ENCODE assay signal across 8 mouse cellular contexts in genomic region chr9:107644495-107645152, GRCm38 (mm10). TPM values are rescaled to one million over a fixed set of nuclear protein-coding genes. Genes with fewer than 3 reads are reported as not detected.
DNase-seq lines count a peak whose midpoint lies in the region; ATAC-seq and TF ChIP-seq lines count a peak whose summit lies in the region.

No protein-coding gene starts in this region.

- peak; percentile 91 for DNase-seq in CH12.LX (ENCODE audit: extremely low read depth)
- peak; percentile 85 for DNase-seq in c-Kit-positive CD71-positive TER-119-negative erythroid progenitor cells, embryonic 14.5 days (ENCODE audit: low read depth)
- DNase-seq in heart, postnatal 0 days (ENCODE audit: low spot score), result peak; percentile 89
- peak; percentile 96 for DNase-seq in kidney, postnatal 4 days
- peak; percentile 95 for DNase-seq in liver, postnatal 0 days
- peak; percentile 78 for DNase-seq in telencephalon, adult 2 months (ENCODE audit: low read depth, low spot score)

- in situ Hi-C loops in CH12.LX (cut with MboI; ENCODE audit: low pct_ligation_motif_present, low pct_unique_long_range_greater_than_20kb, low sequenced_read_pairs), result loop anchor here (5.0 kb wide), 2 partner anchors 33 to 37 kb away; partner anchors contain the start of genes Gnat1 and Sema3b

- 6% methylated on average over 34 of the region's 35 CpGs for WGBS in forebrain, embryonic 12.5 days
- 2% methylated on average over 35 of the region's 35 CpGs for WGBS in heart, postnatal 0 days
- 6% methylated on average over 35 of the region's 35 CpGs for WGBS in liver, postnatal 0 days (ENCODE audit: insufficient replicate concordance)
- 6% methylated on average over 35 of the region's 35 CpGs for WGBS in neural tube, embryonic 13.5 days

- peak; percentile 76 for ATAC-seq in forebrain, embryonic 12.5 days (ENCODE audit: low FRiP score)
- peak; percentile 86 for ATAC-seq in heart, postnatal 0 days (ENCODE audit: insufficient read depth, low read depth)
- peak; percentile 78 for ATAC-seq in liver, postnatal 0 days
- ATAC-seq in neural tube, embryonic 13.5 days (ENCODE audit: low read depth), result peak; percentile 74

- peak overlapping the region; percentile 66 to 68 (median 67) for H3K4me3 ChIP-seq in CH12.LX (replicated peaks in 1 of 3; ENCODE audit: low read depth in 2 of 3, low read length in 2 of 3, poor library complexity in 1 of 3)
- H3K4me3 ChIP-seq in forebrain, embryonic 12.5 days (replicated peaks), result peak overlapping the region; percentile 34
- H3K4me3 ChIP-seq in heart, postnatal 0 days (ENCODE audit: low read depth, low read length), result peak overlapping the region; percentile 37
- peak overlapping the region; percentile 50 for H3K4me3 ChIP-seq in liver, postnatal 0 days (ENCODE audit: low read depth, low read length)
- H3K4me3 ChIP-seq in neural tube, embryonic 13.5 days, result peak overlapping the region; percentile 37

- H3K79me2 ChIP-seq in CH12.LX (replicated peaks; ENCODE audit: control insufficient read depth, extremely low read depth, insufficient read depth, poor library complexity, severe bottlenecking), result no peaks in the 10 kb centered on the region

- 0 out of 2 replicates have a peak, but pooled peaks have one; percentile 6 for TF ChIP-seq EP300 in CH12.LX (IDR thresholded peaks at IDR 0.05; ENCODE audit: low read length)
- TF ChIP-seq EP300 in heart, postnatal 0 days (IDR thresholded peaks at IDR 0.05; ENCODE audit: low read depth), result peak; percentile 65; the same call in 1 of the 2 replicates
- TF ChIP-seq EP300 in liver, postnatal 0 days (IDR thresholded peaks at IDR 0.05; ENCODE audit: low read depth), result no peak

- peak; percentile 94 for TF ChIP-seq POLR2A in CH12.LX (IDR thresholded peaks at IDR 0.05; ENCODE audit: low read depth, low read length)

- peaks cover 16% of the 10 kb centered on the region for H3K27me3 ChIP-seq in CH12.LX (replicated peaks)
- H3K27me3 ChIP-seq in forebrain, embryonic 12.5 days, result no peaks in the 10 kb centered on the region
- H3K27me3 ChIP-seq in heart, postnatal 0 days (ENCODE audit: control insufficient read depth, insufficient read depth, low read length), result no peaks in the 10 kb centered on the region
- no peaks in the 10 kb centered on the region for H3K27me3 ChIP-seq in liver, postnatal 0 days (ENCODE audit: insufficient read depth, low read length)
- H3K27me3 ChIP-seq in neural tube, embryonic 13.5 days, result no peaks in the 10 kb centered on the region

- peak; percentile 98 for TF ChIP-seq RAD21 in CH12.LX (IDR thresholded peaks at IDR 0.05; ENCODE audit: low read depth, low read length)

- dilution Hi-C loops in CH12.LX (cut with MboI; ENCODE audit: extremely low pct_ligation_motif_present, extremely low pct_unique_long_range_greater_than_20kb, low sequenced_read_pairs), result no loop called here

- H3K4me2 ChIP-seq in CH12.LX (ENCODE audit: insufficient read depth, low read depth, poor library complexity, severe bottlenecking), result peak overlapping the region; percentile 96
- peak overlapping the region; percentile 65 for H3K4me2 ChIP-seq in forebrain, embryonic 12.5 days
- peak overlapping the region; percentile 60 for H3K4me2 ChIP-seq in heart, postnatal 0 days (ENCODE audit: low read depth, low read length)
- H3K4me2 ChIP-seq in liver, postnatal 0 days (ENCODE audit: low read depth, low read length), result peak overlapping the region; percentile 79
- H3K4me2 ChIP-seq in neural tube, embryonic 13.5 days, result peak overlapping the region; percentile 67

- H3K9me3 ChIP-seq in CH12.LX (replicated peaks; ENCODE audit: low read length), result no peaks in the 10 kb centered on the region
- no peaks in the 10 kb centered on the region for H3K9me3 ChIP-seq in forebrain, embryonic 12.5 days
- H3K9me3 ChIP-seq in heart, postnatal 0 days (replicated peaks; ENCODE audit: control insufficient read depth, low read length), result no peaks in the 10 kb centered on the region
- H3K9me3 ChIP-seq in liver, postnatal 0 days (ENCODE audit: low read length), result no peaks in the 10 kb centered on the region
- H3K9me3 ChIP-seq in neural tube, embryonic 13.5 days, result no peaks in the 10 kb centered on the region

- H3K9ac ChIP-seq in CH12.LX (ENCODE audit: insufficient read depth, low read depth), result peak overlapping the region; percentile 99
- peak overlapping the region; percentile 55 for H3K9ac ChIP-seq in forebrain, embryonic 12.5 days
- H3K9ac ChIP-seq in heart, postnatal 0 days (replicated peaks; ENCODE audit: low read depth, low read length), result peak overlapping the region; percentile 41; the same call in 1 of the 2 replicates
- H3K9ac ChIP-seq in liver, postnatal 0 days (replicated peaks), result peak overlapping the region; percentile 55
- peak overlapping the region; percentile 72 for H3K9ac ChIP-seq in neural tube, embryonic 13.5 days

- no peaks in the 10 kb centered on the region for H3K36me3 ChIP-seq in CH12.LX (replicated peaks in 1 of 2; ENCODE audit: control insufficient read depth in 1 of 2, insufficient read depth in 1 of 2, low read length in 1 of 2)
- H3K36me3 ChIP-seq in forebrain, embryonic 12.5 days (replicated peaks), result no peaks in the 10 kb centered on the region
- H3K36me3 ChIP-seq in heart, postnatal 0 days (replicated peaks; ENCODE audit: control insufficient read depth, insufficient read depth, low read length), result no peaks in the 10 kb centered on the region
- H3K36me3 ChIP-seq in liver, postnatal 0 days (replicated peaks; ENCODE audit: insufficient read depth, low read length), result no peaks in the 10 kb centered on the region
- no peaks in the 10 kb centered on the region for H3K36me3 ChIP-seq in neural tube, embryonic 13.5 days

- H3K27ac ChIP-seq in CH12.LX (ENCODE audit: insufficient read depth, low read depth), result no peak overlapping the region
- H3K27ac ChIP-seq in forebrain, embryonic 12.5 days, result peak overlapping the region; percentile 68
- peak overlapping the region; percentile 39; the same call in 1 of the 2 replicates for H3K27ac ChIP-seq in heart, postnatal 0 days (ENCODE audit: low read depth)
- peak overlapping the region; percentile 20; the same call in 1 of the 2 replicates for H3K27ac ChIP-seq in liver, postnatal 0 days (ENCODE audit: low read depth)
- peak overlapping the region; percentile 74 for H3K27ac ChIP-seq in neural tube, embryonic 13.5 days (replicated peaks)

- peak; percentile 43 to 99; a peak in 3 of 4 replicates for TF ChIP-seq CTCF in CH12.LX (conservative IDR thresholded peaks at IDR 0.05 in 1 of 2, IDR thresholded peaks at IDR 0.05 in 1 of 2; ENCODE audit: low read depth in 2 of 2, low read length in 2 of 2)
- TF ChIP-seq CTCF in heart, postnatal 0 days (IDR thresholded peaks at IDR 0.05; ENCODE audit: low read depth), result peak; percentile 97
- peak; percentile 99 for TF ChIP-seq CTCF in liver, postnatal 0 days (IDR thresholded peaks at IDR 0.05; ENCODE audit: low read depth)

- H3K4me1 ChIP-seq in CH12.LX (ENCODE audit: control insufficient read depth in 1 of 2, insufficient read depth in 2 of 2), result peaks cover 13 to 39% of the 10 kb centered on the region in 2 experiments
- H3K4me1 ChIP-seq in forebrain, embryonic 12.5 days, result peaks cover 32% of the 10 kb centered on the region
- H3K4me1 ChIP-seq in heart, postnatal 0 days (ENCODE audit: control insufficient read depth, insufficient read depth), result no peaks in the 10 kb centered on the region
- H3K4me1 ChIP-seq in liver, postnatal 0 days (ENCODE audit: insufficient read depth), result peaks cover 7% of the 10 kb centered on the region
- peaks cover 16% of the 10 kb centered on the region for H3K4me1 ChIP-seq in neural tube, embryonic 13.5 days (replicated peaks)

RNA-seq across cellular contexts. Expression of gene Gnai2, which starts 9.5 kb away (rescaled TPM):
- total RNA-seq in CH12.LX (2012; rRNA removed) (154 and 160 TPM in 2 replicates), CH12.LX (2014; rRNA removed) (86.2 and 98.2 TPM in 2 replicates)
- 262 and 286 TPM in 2 replicates for polyA plus RNA-seq in CH12.LX (2012; ENCODE audit: insufficient read length, low read depth)
- polyA plus RNA-seq in forebrain, embryonic 12.5 days (2016; fragmentation: Nextera tagmentation; extraction: Ambion mirVana), result 570 and 587 TPM in 2 replicates
- total RNA-seq in heart, postnatal 0 days (2014; rRNA removed; ENCODE audit: low replicate concordance), result 472 and 473 TPM in 2 replicates
- polyA plus RNA-seq in heart, postnatal 0 days (2015; fragmentation: Nextera tagmentation; extraction: Ambion mirVana), result 291 and 295 TPM in 2 replicates
- polyA plus RNA-seq in liver, postnatal 0 days (2015; fragmentation: Nextera tagmentation; extraction: Ambion mirVana), result 146 and 159 TPM in 2 replicates
- 350 and 384 TPM in 2 replicates for polyA plus RNA-seq in neural tube, embryonic 13.5 days (2015; fragmentation: Nextera tagmentation; extraction: Ambion mirVana)

RNA-seq across cellular contexts. Expression of gene Slc38a3, which starts 24.7 kb away (rescaled TPM):
- 0.04 TPM in 1 of 2 replicates, not detected in the other for total RNA-seq in CH12.LX (2012; rRNA removed)
- total RNA-seq in CH12.LX (2014; rRNA removed), result not detected in 2 replicates
- polyA plus RNA-seq in CH12.LX (2012; ENCODE audit: insufficient read length, low read depth), result not detected in 2 replicates
- polyA plus RNA-seq in forebrain, embryonic 12.5 days (2016; fragmentation: Nextera tagmentation; extraction: Ambion mirVana), result 8.5 and 10.6 TPM in 2 replicates
- 8.9 and 16.9 TPM in 2 replicates for total RNA-seq in heart, postnatal 0 days (2014; rRNA removed; ENCODE audit: low replicate concordance)
- polyA plus RNA-seq in heart, postnatal 0 days (2015; fragmentation: Nextera tagmentation; extraction: Ambion mirVana), result 2.7 and 4.0 TPM in 2 replicates
- polyA plus RNA-seq in liver, postnatal 0 days (2015; fragmentation: Nextera tagmentation; extraction: Ambion mirVana), result 147 and 174 TPM in 2 replicates
- polyA plus RNA-seq in neural tube, embryonic 13.5 days (2015; fragmentation: Nextera tagmentation; extraction: Ambion mirVana), result 23.9 and 25.6 TPM in 2 replicates

RNA-seq across cellular contexts. Expression of gene Gnat1, which starts 34.9 kb away (rescaled TPM):
- total RNA-seq in CH12.LX (2012; rRNA removed), result not detected in 2 replicates
- not detected in 2 replicates for total RNA-seq in CH12.LX (2014; rRNA removed)
- 2.0 and 3.0 TPM in 2 replicates for polyA plus RNA-seq in CH12.LX (2012; ENCODE audit: insufficient read length, low read depth)
- 1.7 and 2.1 TPM in 2 replicates for polyA plus RNA-seq in forebrain, embryonic 12.5 days (2016; fragmentation: Nextera tagmentation; extraction: Ambion mirVana)
- not detected in 2 replicates for total RNA-seq in heart, postnatal 0 days (2014; rRNA removed; ENCODE audit: low replicate concordance)
- 0.25 and 0.33 TPM in 2 replicates for polyA plus RNA-seq in heart, postnatal 0 days (2015; fragmentation: Nextera tagmentation; extraction: Ambion mirVana)
- polyA plus RNA-seq in liver, postnatal 0 days (2015; fragmentation: Nextera tagmentation; extraction: Ambion mirVana), result 5.8 and 6.2 TPM in 2 replicates
- 0.96 and 2.4 TPM in 2 replicates for polyA plus RNA-seq in neural tube, embryonic 13.5 days (2015; fragmentation: Nextera tagmentation; extraction: Ambion mirVana)

RNA-seq across cellular contexts. Expression of gene Sema3b, which starts 35.6 kb away (rescaled TPM):
- 7.4 and 11.6 TPM in 2 replicates for total RNA-seq in CH12.LX (2012; rRNA removed)
- total RNA-seq in CH12.LX (2014; rRNA removed), result 8.0 and 8.2 TPM in 2 replicates
- polyA plus RNA-seq in CH12.LX (2012; ENCODE audit: insufficient read length, low read depth), result 4.3 and 4.7 TPM in 2 replicates
- 1.7 and 2.6 TPM in 2 replicates for polyA plus RNA-seq in forebrain, embryonic 12.5 days (2016; fragmentation: Nextera tagmentation; extraction: Ambion mirVana)
- total RNA-seq in heart, postnatal 0 days (2014; rRNA removed; ENCODE audit: low replicate concordance), result 21.0 and 34.9 TPM in 2 replicates
- polyA plus RNA-seq in heart, postnatal 0 days (2015; fragmentation: Nextera tagmentation; extraction: Ambion mirVana), result 8.9 and 9.1 TPM in 2 replicates
- 0.41 and 0.56 TPM in 2 replicates for polyA plus RNA-seq in liver, postnatal 0 days (2015; fragmentation: Nextera tagmentation; extraction: Ambion mirVana)
- 6.5 and 9.0 TPM in 2 replicates for polyA plus RNA-seq in neural tube, embryonic 13.5 days (2015; fragmentation: Nextera tagmentation; extraction: Ambion mirVana)

RNA-seq across cellular contexts. Expression of gene Ifrd2, which starts 57.2 kb away (rescaled TPM):
- total RNA-seq in CH12.LX (2012; rRNA removed), result 91.3 and 101 TPM in 2 replicates
- total RNA-seq in CH12.LX (2014; rRNA removed), result 57.7 and 62.8 TPM in 2 replicates
- polyA plus RNA-seq in CH12.LX (2012; ENCODE audit: insufficient read length, low read depth), result 127 and 143 TPM in 2 replicates
- polyA plus RNA-seq in forebrain, embryonic 12.5 days (2016; fragmentation: Nextera tagmentation; extraction: Ambion mirVana), result 22.1 and 26.3 TPM in 2 replicates
- total RNA-seq in heart, postnatal 0 days (2014; rRNA removed; ENCODE audit: low replicate concordance), result 22.3 and 31.2 TPM in 2 replicates
- polyA plus RNA-seq in heart, postnatal 0 days (2015; fragmentation: Nextera tagmentation; extraction: Ambion mirVana), result 28.6 and 33.6 TPM in 2 replicates
- polyA plus RNA-seq in liver, postnatal 0 days (2015; fragmentation: Nextera tagmentation; extraction: Ambion mirVana), result 63.6 and 68.0 TPM in 2 replicates
- polyA plus RNA-seq in neural tube, embryonic 13.5 days (2015; fragmentation: Nextera tagmentation; extraction: Ambion mirVana), result 13.5 and 17.4 TPM in 2 replicates

Comparison
In these comparisons a context has a peak if more than half of its experiments do, and no peak if none do; other contexts are left out.
1. H3K9ac ChIP-seq: peak in every context shown above with its lines; median percentile 99 in CH12.LX; 72 in neural tube, embryonic 13.5 days; 55 in forebrain, embryonic 12.5 days; 55 in liver, postnatal 0 days; 41 in heart, postnatal 0 days.